8 mouse cellular contexts compared by ENCODE assay signal in the genomic region with DNA sequence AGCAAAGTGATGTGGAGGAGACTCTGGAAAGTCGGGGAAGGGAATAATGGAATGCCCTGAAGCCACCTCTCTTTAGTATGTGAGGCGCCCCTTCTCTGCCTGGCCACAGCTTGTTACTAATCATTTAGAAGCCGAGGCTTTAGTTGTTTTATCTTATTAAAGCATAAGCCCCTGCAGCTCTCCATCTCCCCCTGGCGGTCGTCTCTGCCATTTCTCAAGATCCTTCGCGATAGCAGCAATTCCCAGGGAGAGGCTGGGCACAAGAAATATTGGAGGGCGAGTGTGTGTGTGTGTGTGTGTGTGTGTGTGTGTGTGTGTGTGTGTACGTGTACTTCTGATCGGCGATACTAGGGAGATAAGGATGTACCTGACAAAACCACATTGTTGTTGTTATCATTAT. TPM values are rescaled to one million over a fixed set of nuclear protein-coding genes. Genes with fewer than 3 reads are reported as not detected.
DNase-seq lines count a peak whose midpoint lies in the region; ATAC-seq and TF ChIP-seq lines count a peak whose summit lies in the region.

No protein-coding gene starts in this region.

- no peak for ATAC-seq in cerebellum, adult (ENCODE audit: insufficient number of reproducible peaks, low FRiP score, low TSS enrichment)
- ATAC-seq in midbrain, embryonic 11.5 days (ENCODE audit: low FRiP score) = peak; percentile 60; the same call in 1 of the 2 replicates

- intact Hi-C loops in heart, adult 2 months (cut with DNase I) = loop anchor here (1.0 to 5.0 kb wide), 5 partner anchors 42 to 658 kb away; a partner anchor contains a TSS

- peak overlapping the region; percentile 72 for H3K4me2 ChIP-seq in midbrain, embryonic 11.5 days

- peak; percentile 77 for TF ChIP-seq CTCF in heart, adult 2 months (IDR thresholded peaks at IDR 0.05)

- no peaks in the 10 kb centered on the region for H3K9me3 ChIP-seq in limb, embryonic 10.5 days (replicated peaks)
- no peaks in the 10 kb centered on the region for H3K9me3 ChIP-seq in midbrain, embryonic 11.5 days (ENCODE audit: control insufficient read depth, low read length)

- 6% methylated on average over 11 of the region's 11 CpGs for WGBS in heart, adult 2 months
- WGBS in limb, embryonic 10.5 days = 8% methylated on average over 11 of the region's 11 CpGs
- WGBS in midbrain, embryonic 11.5 days = 1% methylated on average over 11 of the region's 11 CpGs

- peaks cover 7% of the 10 kb centered on the region for H3K4me1 ChIP-seq in heart, adult 2 months (ENCODE audit: control insufficient read depth, insufficient read depth, low read length)
- peaks cover 26% of the 10 kb centered on the region for H3K4me1 ChIP-seq in limb, embryonic 10.5 days
- H3K4me1 ChIP-seq in midbrain, embryonic 11.5 days (ENCODE audit: control insufficient read depth, insufficient read depth, low read length) = peaks cover 15% of the 10 kb centered on the region

- peak overlapping the region; percentile 77 for H3K9ac ChIP-seq in heart, adult 2 months (ENCODE audit: low read depth, low read length)
- no peak overlapping the region for H3K9ac ChIP-seq in midbrain, embryonic 11.5 days (ENCODE audit: low read length)

- no peaks in the 10 kb centered on the region for H3K79me2 ChIP-seq in heart, adult 2 months (replicated peaks; ENCODE audit: control insufficient read depth, insufficient read depth, low read length)

- peak overlapping the region; percentile 54 for H3K4me3 ChIP-seq in heart, adult 2 months
- H3K4me3 ChIP-seq in limb, embryonic 10.5 days = peak overlapping the region; percentile 52
- peak overlapping the region; percentile 38; the same call in 1 of the 2 replicates for H3K4me3 ChIP-seq in midbrain, embryonic 11.5 days (ENCODE audit: low read depth, low read length)

- peak; percentile 54; the same call in 1 of the 2 replicates for TF ChIP-seq EP300 in heart, adult 2 months (IDR thresholded peaks at IDR 0.05; ENCODE audit: insufficient read depth, low read depth, low read length)

- no peaks in the 10 kb centered on the region for H3K36me3 ChIP-seq in heart, adult 2 months (ENCODE audit: control insufficient read depth, insufficient read depth, low read length)
- H3K36me3 ChIP-seq in limb, embryonic 10.5 days = no peaks in the 10 kb centered on the region
- no peaks in the 10 kb centered on the region for H3K36me3 ChIP-seq in midbrain, embryonic 11.5 days (ENCODE audit: control insufficient read depth, insufficient read depth, low read length)

- H3K27me3 ChIP-seq in heart, adult 2 months (ENCODE audit: control insufficient read depth, insufficient read depth, low read length) = no peaks in the 10 kb centered on the region
- peaks cover 60% of the 10 kb centered on the region for H3K27me3 ChIP-seq in limb, embryonic 10.5 days (ENCODE audit: low read depth, poor library complexity, severe bottlenecking)
- peaks cover 12% of the 10 kb centered on the region for H3K27me3 ChIP-seq in midbrain, embryonic 11.5 days (ENCODE audit: control insufficient read depth, insufficient read depth, low read length)

- TF ChIP-seq POLR2A in heart, adult 2 months (IDR thresholded peaks at IDR 0.05; ENCODE audit: insufficient read depth, low read depth, low read length) = no peak

- H3K27ac ChIP-seq in heart, adult 2 months = peak overlapping the region; percentile 87
- H3K27ac ChIP-seq in limb, embryonic 10.5 days = no peak overlapping the region
- H3K27ac ChIP-seq in midbrain, embryonic 11.5 days (ENCODE audit: low read depth, low read length) = no peak overlapping the region

- peak; percentile 39 for DNase-seq in cerebellum, adult 11 months
- peak; percentile 54 for DNase-seq in embryo, embryonic 11.5 days (ENCODE audit: low read depth, low spot score)
- peak; percentile 78 to 87 for DNase-seq in heart, adult 2 months
- DNase-seq in kidney, adult 18-20 months = peak; percentile 88
- peak; percentile 85 for DNase-seq in limb, embryonic 10.5 days (ENCODE audit: low spot score)
- DNase-seq in midbrain, embryonic 11.5 days (ENCODE audit: low spot score, missing footprints) = peak; percentile 97
- peak; percentile 36 to 76 for DNase-seq in spleen, adult 18-20 months

RNA-seq across cellular contexts. Expression of a gene that starts 0.7 kb away (rescaled TPM):
- total RNA-seq in heart, adult 2 months (2021) = 1 to 10 TPM; 3.0 to 3.2 TPM
- 2.2 and 4.4 TPM in 2 replicates for polyA plus RNA-seq in heart, adult 2 months (2012; rRNA removed)
- 0.58 and 0.65 TPM in 2 replicates for polyA plus RNA-seq in limb, embryonic 10.5 days (2016; fragmentation: Nextera tagmentation; extraction: Ambion mirVana)
- polyA plus RNA-seq in midbrain, embryonic 11.5 days (2014; fragmentation: Nextera tagmentation; extraction: Ambion mirVana) = 1.9 and 2.2 TPM in 2 replicates

Comparison
In these comparisons a context has a peak if more than half of its experiments do, and no peak if none do; other contexts are left out.
1. DNase-seq: peak in every context shown above with its lines; median percentile 97 in midbrain, embryonic 11.5 days; 88 in kidney, adult 18-20 months; 85 in limb, embryonic 10.5 days; 82 in heart, adult 2 months; 56 in spleen, adult 18-20 months; 54 in embryo, embryonic 11.5 days; 39 in cerebellum, adult 11 months.